Mouse (Mus musculus) C2C12 (cell line): ENCODE results near the gene Ccdc30. TPM values are rescaled to one million over a fixed set of nuclear protein-coding genes. Genes with fewer than 3 reads are reported as not detected.

Experiments
- H3K27me3 ChIP-seq: one replicate; pipeline ENCODE4 v1.6.1; 2011; ENCODE audit not compliant: control insufficient read depth, insufficient read depth, insufficient read length
- H3K36me3 ChIP-seq: one replicate; pipeline ENCODE4 v1.6.1; 2011; ENCODE audit not compliant: control insufficient read depth, insufficient read depth
- H3K4me3 ChIP-seq: one replicate; pipeline ENCODE4 v1.5.1; 2011; ENCODE audit warnings: mild to moderate bottlenecking, control low read depth; ENCODE audit not compliant: poor library complexity, insufficient read depth, severe bottlenecking
- H3K79me2 ChIP-seq: one replicate; pipeline ENCODE4 v1.6.1; 2011; ENCODE audit not compliant: control insufficient read depth, insufficient read depth
- H3K79me3 ChIP-seq: one replicate; pipeline ENCODE4 v1.6.1; 2011; ENCODE audit warnings: low read depth, control low read depth
- H3ac ChIP-seq: one replicate; pipeline ENCODE3; 2011; ENCODE audit warnings: low read depth; ENCODE audit not compliant: control insufficient read depth, insufficient read length
- CEBPB ChIP-seq: IDR thresholded peaks from one replicate; pipeline ENCODE4 v1.6.1; 2011; ENCODE audit warnings: low read depth, mild to moderate bottlenecking, control low read depth, moderate library complexity
- CTCF ChIP-seq: IDR thresholded peaks from one replicate; pipeline ENCODE4 v1.5.1; 2011; ENCODE audit not compliant: control insufficient read depth, insufficient read depth, insufficient read length
- FOSL1 ChIP-seq: IDR thresholded peaks from one replicate; pipeline ENCODE4 v1.8.0; 2011; ENCODE audit warnings: mild to moderate bottlenecking, low read length; ENCODE audit not compliant: poor library complexity, insufficient read depth, severe bottlenecking
- MAX ChIP-seq: IDR thresholded peaks from one replicate; pipeline ENCODE4 v1.6.1; 2011; ENCODE audit warnings: mild to moderate bottlenecking, control low read depth
- MYOD1 ChIP-seq: IDR thresholded peaks from one replicate; pipeline ENCODE4 v1.6.1; 2011; ENCODE audit warnings: low read depth; ENCODE audit not compliant: control insufficient read depth, insufficient read length
- MYOG ChIP-seq: IDR thresholded peaks from one replicate; pipeline ENCODE4 v1.6.1; 2011; ENCODE audit not compliant: control insufficient read depth, insufficient read length; ENCODE audit errors: extremely low read depth
- USF1 ChIP-seq: IDR thresholded peaks from one replicate; pipeline ENCODE4 v1.6.1; 2011; ENCODE audit warnings: low read depth, mild to moderate bottlenecking, control low read depth, moderate library complexity
- polyA plus RNA-seq: library from polyadenylated mRNA; unstranded; fragments of >200 nt; fragmentation: generic; extraction: Trizol; gene quantifications from one replicate; pipeline ENCODE4 v1.2.1, GENCODE M21; 2012; ENCODE audit warnings: missing spikeins

The Ccdc30 gene
- polyA plus RNA-seq, 1 experiment: 0.22 TPM

- H3ac ChIP-seq: no peak overlapping the region
- peaks cover 8% of the 10 kb centered on the region for H3K27me3 ChIP-seq
- H3K36me3 ChIP-seq: no peaks in the 10 kb centered on the region
- no peak overlapping the region for H3K4me3 ChIP-seq
- no peak for TF ChIP-seq MYOD1
- TF ChIP-seq MYOG: no peak
- no peak for TF ChIP-seq MAX
- no peak for TF ChIP-seq USF1
- TF ChIP-seq CTCF: no peak
- no peak for TF ChIP-seq FOSL1
- no peak for TF ChIP-seq CEBPB
- H3K79me2 ChIP-seq: no peaks in the 10 kb centered on the region
- no peaks in the 10 kb centered on the region for H3K79me3 ChIP-seq
Observed at GRCm38 (mm10) chr4:119389184-119389583, 26.1 kb downstream of the Ccdc30 start.

DNA sequence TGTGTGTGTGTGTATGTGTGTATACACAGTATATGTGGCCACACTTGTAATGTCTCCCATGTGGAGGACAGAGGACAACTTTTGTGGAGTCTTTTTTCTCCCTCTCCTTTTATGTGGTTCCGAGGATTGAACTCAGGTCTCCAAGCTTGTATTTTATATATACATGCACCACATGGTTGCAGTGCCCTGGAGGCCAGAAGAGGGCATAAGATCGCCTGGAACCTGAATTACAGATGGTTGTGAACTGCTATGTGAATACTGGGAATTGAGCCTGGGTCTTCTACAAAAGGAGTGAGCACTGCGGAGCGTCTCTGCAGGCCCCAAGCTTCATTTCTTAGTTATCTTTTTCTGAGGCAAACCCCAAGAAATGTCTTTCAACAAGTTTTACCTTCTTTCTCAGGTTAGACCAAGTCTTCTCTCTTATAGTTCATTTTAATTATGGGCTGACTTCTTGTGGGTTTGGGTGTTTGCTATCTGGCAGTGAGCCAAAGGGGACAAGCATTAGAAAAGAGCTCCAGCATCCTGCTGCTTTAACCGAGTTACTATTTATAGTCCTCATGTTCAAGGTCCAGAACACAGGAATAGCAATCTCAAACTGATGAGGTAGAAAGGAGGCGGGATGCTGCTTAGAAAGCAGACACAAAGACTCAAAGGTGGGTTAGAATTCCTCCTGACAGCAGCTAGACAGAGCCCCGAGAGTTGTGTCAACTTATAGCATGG, 33.7 kb downstream of the Ccdc30 start:
- TF ChIP-seq FOSL1 (no peak), MYOD1 (no peak), MAX (no peak), CEBPB (no peak), MYOG (no peak), CTCF (no peak), USF1 (no peak)
- Histone ChIP-seq H3K79me3 (no peaks in the 10 kb centered on the region), H3K4me3 (no peak overlapping the region), H3ac (no peak overlapping the region), H3K79me2 (no peaks in the 10 kb centered on the region), H3K36me3 (no peaks in the 10 kb centered on the region), H3K27me3 (peaks cover 3% of the 10 kb centered on the region)

- Histone ChIP-seq H3K36me3 (no peaks in the 10 kb centered on the region), H3K79me2 (no peaks in the 10 kb centered on the region), H3K79me3 (no peaks in the 10 kb centered on the region), H3K27me3 (no peaks in the 10 kb centered on the region), H3K4me3 (no peak overlapping the region), H3ac (no peak overlapping the region)
- no peak for TF ChIP-seq MYOG
Observed at GRCm38 (mm10) chr4:119369460-119369859, 45.9 kb downstream of the Ccdc30 start.

DNA sequence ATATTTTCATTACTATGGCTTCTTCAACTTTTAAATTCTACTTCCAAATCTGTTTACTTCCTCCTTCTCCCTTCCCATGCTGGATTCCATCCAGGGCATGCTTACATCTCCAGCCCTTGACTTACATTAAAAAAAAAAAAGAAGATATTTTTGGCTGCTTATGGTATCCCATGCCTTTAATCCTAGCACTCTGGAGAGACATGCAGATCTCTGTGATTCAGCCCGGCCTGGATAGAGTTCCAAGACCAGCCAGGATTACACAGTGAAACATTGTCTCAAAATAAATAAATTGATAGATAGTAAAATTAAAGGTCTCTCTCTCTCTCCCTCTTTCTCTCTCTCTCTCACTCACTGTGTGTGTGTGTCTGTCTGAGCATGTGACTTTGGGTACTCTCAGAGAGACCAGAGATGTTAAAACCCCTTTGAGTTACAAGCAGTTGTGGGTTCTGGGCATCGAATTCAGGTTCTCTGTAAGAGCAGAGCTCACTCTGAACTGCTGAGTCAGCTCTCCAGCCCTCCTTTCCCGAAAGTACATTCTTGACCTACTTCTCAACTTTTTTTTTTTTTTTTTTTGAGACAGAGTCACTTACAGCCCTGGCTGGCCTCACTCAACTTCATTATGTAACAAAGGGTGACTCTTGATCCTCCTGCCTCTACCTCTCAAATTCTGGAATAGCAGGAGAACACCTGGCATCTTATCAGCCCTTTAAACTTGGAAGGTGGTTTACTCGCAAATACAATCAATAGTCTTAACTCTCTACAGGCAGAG, 48.4 kb downstream of the Ccdc30 start:
- no peaks in the 10 kb centered on the region for H3K36me3 ChIP-seq
- TF ChIP-seq CTCF: no peak
- no peak for TF ChIP-seq MYOD1
- no peak for TF ChIP-seq MYOG
- no peak for TF ChIP-seq FOSL1
- no peak for TF ChIP-seq USF1
- no peak for TF ChIP-seq MAX
- TF ChIP-seq CEBPB: no peak
- H3K79me2 ChIP-seq: no peaks in the 10 kb centered on the region
- H3K79me3 ChIP-seq: no peaks in the 10 kb centered on the region
- no peak overlapping the region for H3K4me3 ChIP-seq
- H3ac ChIP-seq: no peak overlapping the region
- no peaks in the 10 kb centered on the region for H3K27me3 ChIP-seq

DNA sequence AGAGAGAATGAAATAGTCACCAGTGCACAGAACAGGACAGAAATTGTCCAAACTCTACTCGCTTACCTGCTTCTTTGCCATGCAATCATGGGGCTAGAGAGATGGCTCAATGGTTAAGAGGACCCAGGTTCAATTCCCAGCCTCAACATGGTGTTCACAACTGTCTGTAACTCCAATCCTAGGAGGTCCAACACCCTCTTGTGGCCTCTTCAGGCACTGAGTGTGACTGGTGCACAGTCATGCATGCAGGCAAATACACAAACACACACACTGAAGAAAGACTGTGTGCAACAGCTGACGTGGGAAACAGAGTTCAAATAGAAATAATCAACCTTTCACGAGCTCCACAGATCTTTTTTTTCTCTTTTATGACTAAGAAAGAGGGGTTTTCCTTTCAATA, 53.1 kb downstream of the Ccdc30 start:
- Histone ChIP-seq H3K27me3 (peaks cover 7% of the 10 kb centered on the region), H3ac (no peak overlapping the region), H3K36me3 (no peaks in the 10 kb centered on the region), H3K4me3 (no peak overlapping the region), H3K79me3 (no peaks in the 10 kb centered on the region), H3K79me2 (no peaks in the 10 kb centered on the region)
- TF ChIP-seq USF1: no peak
- TF ChIP-seq MYOD1: no peak
- no peak for TF ChIP-seq CTCF
- no peak for TF ChIP-seq MYOG
- TF ChIP-seq MAX: no peak
- no peak for TF ChIP-seq FOSL1
- TF ChIP-seq CEBPB: no peak
